In the genomic region with DNA sequence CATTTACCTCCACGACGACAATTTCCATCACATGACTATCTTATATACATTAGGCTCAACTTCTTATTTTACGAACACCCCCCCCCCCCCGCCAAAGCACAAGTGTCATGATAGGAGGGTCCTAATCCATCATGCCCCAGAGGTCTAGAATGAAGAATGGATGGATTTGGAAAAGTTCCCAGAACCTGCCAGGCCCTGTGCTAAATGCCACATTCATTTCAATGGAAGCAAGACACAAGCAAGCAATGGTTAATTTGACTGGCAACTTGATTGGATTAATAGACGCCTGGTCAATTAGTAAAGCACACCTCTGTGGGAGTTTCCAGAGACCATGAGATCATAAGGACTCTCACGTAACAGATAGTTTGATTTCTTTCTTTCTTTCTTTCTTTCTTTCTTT, we compare ENCODE assay signal across 23 mouse cellular contexts. TPM values are rescaled to one million over a fixed set of nuclear protein-coding genes. Genes with fewer than 3 reads are reported as not detected.
"Had no signal": no experiment of that assay in that cellular context is flagged by ENCODE, and none has a peak within 500 bp of the region (broad histone marks: within the 10 kb centered on the region; RNA-seq: fewer than 3 reads in every experiment).

No protein-coding gene starts in this region.

- H3K36me3 ChIP-seq: limb, embryonic 10.5 days; limb, embryonic 13.5 days; liver, embryonic 12.5 days; liver, embryonic 15.5 days; lung, embryonic 15.5 days; midbrain, embryonic 12.5 days; neural tube, embryonic 12.5 days; neural tube, embryonic 15.5 days had no signal

- H3K27me3 ChIP-seq: limb, embryonic 13.5 days; liver, embryonic 12.5 days; liver, embryonic 15.5 days; lung, embryonic 15.5 days; neural tube, embryonic 12.5 days; neural tube, embryonic 15.5 days had no signal

- H3K4me1 ChIP-seq: liver, embryonic 12.5 days; liver, embryonic 15.5 days had no signal

- H3K9me3 ChIP-seq: limb, embryonic 10.5 days; limb, embryonic 13.5 days; liver, embryonic 12.5 days; liver, embryonic 15.5 days; lung, embryonic 15.5 days; midbrain, embryonic 12.5 days; neural tube, embryonic 12.5 days; neural tube, embryonic 15.5 days had no signal

- DNase-seq: kidney, adult 18-20 months; kidney, adult 9 months; kidney, postnatal 14 days; kidney, postnatal 4 days; liver; lung, adult 18-20 months; lung, postnatal 10 days; lung, postnatal 36 days; thymus, adult 18-20 months; thymus, postnatal 14 days; thymus, postnatal 4 days had no signal

- H3K9ac ChIP-seq: limb, embryonic 13.5 days; liver, embryonic 12.5 days; liver, embryonic 15.5 days; lung, embryonic 15.5 days; midbrain, embryonic 12.5 days; neural tube, embryonic 12.5 days; neural tube, embryonic 15.5 days had no signal

- ATAC-seq: liver, embryonic 12.5 days had no signal

- H3K27ac ChIP-seq: limb, embryonic 10.5 days; limb, embryonic 13.5 days; liver, embryonic 12.5 days; liver, embryonic 15.5 days; lung, embryonic 15.5 days; midbrain, embryonic 12.5 days; neural tube, embryonic 12.5 days; neural tube, embryonic 15.5 days had no signal

- H3K4me2 ChIP-seq: limb, embryonic 13.5 days; liver, embryonic 12.5 days; liver, embryonic 15.5 days; lung, embryonic 15.5 days; midbrain, embryonic 12.5 days; neural tube, embryonic 12.5 days; neural tube, embryonic 15.5 days had no signal

- H3K4me3 ChIP-seq: limb, embryonic 10.5 days; limb, embryonic 13.5 days; liver, embryonic 12.5 days; liver, embryonic 15.5 days; lung, embryonic 15.5 days; midbrain, embryonic 12.5 days; neural tube, embryonic 12.5 days; neural tube, embryonic 15.5 days had no signal

RNA-seq across cellular contexts. Expression of gene Wdr95, which starts 11.4 kb away (rescaled TPM):
- total RNA-seq: megakaryocyte progenitor cell, adult 5-6 weeks; megakaryocyte-erythroid progenitor cell, adult 5-6 weeks had no signal
- polyA plus RNA-seq: kidney, embryonic 16.5 days; limb, embryonic 10.5 days; liver, embryonic 12.5 days; liver, embryonic 15.5 days; small intestine, adult 2 months had no signal
